Mouse (Mus musculus): ENCODE results near the gene Mrm3.

DNA sequence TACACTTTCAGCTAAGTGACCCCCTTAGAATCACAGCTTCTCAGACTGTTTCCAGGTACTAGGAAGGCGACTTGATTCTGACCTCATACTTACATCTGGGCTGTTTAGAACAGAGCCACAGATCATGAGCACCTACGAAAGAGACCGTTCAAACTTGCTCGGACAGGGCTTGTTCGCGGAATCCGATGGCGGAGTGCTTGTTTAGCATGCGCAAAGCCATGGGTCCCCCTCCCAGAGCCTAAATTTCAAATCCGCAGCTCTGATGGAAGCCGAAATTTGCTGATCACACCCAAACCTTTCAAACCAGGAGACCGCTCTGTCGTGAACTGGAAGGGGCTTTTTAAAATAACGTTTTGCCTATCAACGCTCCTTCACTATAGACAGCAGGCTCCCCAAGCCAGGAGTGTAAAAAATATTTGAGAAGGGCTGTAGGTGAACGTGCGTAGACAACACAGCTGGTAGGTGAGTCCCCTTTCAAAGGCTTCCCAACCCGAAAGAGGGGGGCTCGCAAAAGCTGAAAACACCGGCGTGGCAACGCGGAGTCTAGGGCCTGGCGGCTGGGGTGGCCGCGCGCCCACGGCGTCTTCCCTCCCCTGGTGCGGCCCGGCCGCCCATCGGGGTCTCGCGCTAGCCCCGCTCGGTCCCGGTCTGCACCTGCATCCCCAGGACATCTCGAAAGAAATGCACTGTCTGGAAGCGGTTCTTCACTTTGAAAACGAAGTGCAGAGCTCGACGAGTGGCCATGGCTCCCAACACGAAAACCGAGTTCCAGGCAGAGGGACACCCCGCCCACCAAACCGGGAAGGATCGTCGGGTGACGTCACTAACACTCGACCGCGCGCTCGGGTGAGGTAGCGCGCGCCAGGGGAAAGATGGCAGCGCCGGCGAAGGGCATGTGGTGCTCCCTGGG lies at the start of gene Mrm3, which contains the start of gene Glod4:
- TF ChIP-seq CTCF (IDR thresholded peaks at IDR 0.05; ENCODE audit: low read depth, low read length) (no peak), TAL1 (conservative IDR thresholded peaks at IDR 0.05; ENCODE audit: low read depth, low read length) (no peak)

Measured in G1E (cell line).